Mouse (Mus musculus) frontal cortex, adult 2 months (tissue): ENCODE data around the gene Ddb1. TPM values are rescaled to one million over a fixed set of nuclear protein-coding genes. Genes with fewer than 3 reads are reported as not detected.

Experiments used
- DNase-seq, 2 experiments: peaks; one replicate each; pipeline ENCODE4 v3.0.0; 2022; ENCODE audit warnings: low spot score in 1 of 2; ENCODE audit errors: extremely low spot score in 1 of 2
- polyA plus RNA-seq: library from polyadenylated mRNA; depleted of rRNA; stranded (reverse); fragments of >200 nt; gene quantifications from 2 replicates; pipeline ENCODE4 v1.2.3, GENCODE M21; 2012; rRNA removed

The Ddb1 gene
- polyA plus RNA-seq, 1 experiment, result 138 TPM

DNA sequence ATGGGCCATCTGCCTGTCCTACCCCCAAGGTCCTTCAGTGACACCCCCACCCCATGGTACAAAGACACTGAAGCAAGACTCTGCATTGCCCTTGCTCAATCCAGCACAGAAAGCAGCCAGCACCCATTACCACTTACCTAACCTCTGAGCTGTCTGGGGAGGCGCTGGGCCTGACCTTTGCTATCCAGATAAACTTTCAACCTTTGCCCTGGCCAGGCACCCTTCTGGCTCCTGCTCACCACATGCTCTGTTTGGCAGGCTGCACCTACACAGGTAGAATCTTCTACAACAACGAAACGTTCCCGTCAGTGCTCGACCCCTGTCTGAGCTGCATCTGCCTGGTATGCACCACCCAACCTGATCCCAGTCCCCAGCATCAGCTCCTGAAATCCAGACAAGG is 52.6 kb downstream of the Ddb1 start:
- no peak for DNase-seq

DNA sequence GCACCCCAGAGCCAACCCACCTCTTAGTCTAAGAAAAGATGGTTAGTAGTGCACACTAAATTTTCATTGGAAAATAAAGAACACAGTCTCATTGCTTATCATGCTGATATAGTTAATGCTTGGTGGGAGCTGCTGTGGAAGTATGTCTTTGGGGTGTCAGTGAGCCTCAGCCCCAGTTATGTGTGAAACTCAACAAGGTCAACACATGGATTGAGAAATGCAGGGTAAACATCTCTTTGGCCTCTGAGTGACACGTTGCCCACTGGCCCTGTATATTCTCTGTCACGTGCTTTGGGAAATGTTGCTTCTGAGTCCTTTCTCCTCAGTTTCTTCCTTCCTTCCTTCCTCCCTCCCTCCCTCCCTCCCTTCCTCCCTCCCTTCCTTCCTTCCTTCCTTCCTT is 53.3 kb downstream of the Ddb1 start:
- DNase-seq, result no peak

DNA sequence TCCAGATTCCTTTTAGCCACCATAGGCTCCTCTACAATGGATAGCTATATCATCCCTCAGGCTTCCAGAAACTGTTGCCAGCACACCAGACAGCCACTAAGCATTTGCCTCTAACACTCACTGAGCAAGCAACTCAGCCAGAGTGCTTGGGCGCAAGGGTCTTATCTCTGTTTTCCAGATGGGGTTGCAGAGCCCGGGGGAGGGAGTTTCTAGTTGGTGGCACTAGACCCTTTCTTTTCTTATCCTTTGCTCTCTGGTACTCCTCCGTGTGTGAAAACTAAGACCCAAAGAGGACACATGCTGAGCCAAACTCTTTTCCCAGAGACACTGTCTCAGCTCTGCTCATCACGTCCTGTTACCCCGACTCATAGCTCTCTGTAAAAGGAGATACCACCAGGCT is 56.2 kb downstream of the Ddb1 start:
- no peak for DNase-seq

DNA sequence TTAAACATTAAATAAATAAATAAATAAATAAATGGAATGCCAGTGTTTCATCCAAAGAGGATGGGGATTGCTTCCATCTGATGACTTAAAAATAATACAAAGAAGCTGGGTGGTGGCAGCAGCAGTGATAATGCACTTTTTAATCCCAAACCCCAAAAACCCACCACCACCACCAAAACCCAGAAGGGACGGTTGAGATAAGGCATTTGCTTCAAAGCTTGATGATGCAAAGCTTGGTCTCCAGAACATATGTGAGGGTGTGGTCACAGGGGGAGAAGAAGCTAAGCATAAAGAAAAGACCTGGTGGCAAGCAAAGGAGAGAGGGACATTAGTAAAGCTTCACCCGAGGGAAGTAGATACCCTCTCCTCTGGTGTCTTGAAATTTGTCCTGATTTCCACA is 56.8 kb downstream of the Ddb1 start:
- DNase-seq, result no peak

DNA sequence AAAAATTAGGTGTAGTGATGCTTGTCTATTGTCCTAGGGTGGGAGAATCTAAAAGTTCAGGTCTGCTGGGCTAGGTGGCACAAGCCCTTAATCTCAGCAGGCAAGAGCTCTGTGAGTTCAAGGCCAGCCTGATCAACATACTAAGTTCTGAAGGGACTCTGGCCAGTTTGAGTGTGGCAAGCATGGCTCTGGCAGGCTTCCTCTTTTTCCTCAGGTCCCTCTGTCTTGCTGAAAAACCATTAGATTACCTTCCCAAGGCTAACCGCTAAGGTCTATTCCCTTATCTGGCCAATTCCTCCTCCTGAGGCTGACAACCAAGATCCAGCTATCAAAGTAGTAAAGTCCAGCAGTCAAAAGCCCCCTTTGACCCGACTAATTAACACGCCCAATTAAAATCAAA is 57.5 kb downstream of the Ddb1 start:
- DNase-seq, result no peak

DNA sequence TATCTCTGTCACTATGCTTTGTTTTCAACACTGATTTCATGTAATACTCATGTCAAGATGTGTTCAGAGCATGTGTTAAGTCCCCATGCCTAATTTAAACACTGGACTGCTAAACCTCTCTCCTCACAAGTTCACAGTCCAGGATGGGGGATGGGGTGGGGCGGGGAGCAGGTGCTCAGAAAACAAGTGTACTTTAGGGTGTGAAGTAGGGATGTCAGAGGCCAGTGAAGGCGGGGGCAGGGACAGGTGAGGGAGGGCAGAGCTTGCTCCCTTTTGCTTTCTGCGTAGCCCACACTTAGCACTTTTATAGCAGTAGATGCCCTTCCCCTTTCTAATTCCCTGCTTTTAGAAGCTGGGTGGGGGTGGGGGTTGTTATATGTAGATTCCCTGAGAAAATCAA is 60.0 kb downstream of the Ddb1 start:
- no peak for DNase-seq

DNA sequence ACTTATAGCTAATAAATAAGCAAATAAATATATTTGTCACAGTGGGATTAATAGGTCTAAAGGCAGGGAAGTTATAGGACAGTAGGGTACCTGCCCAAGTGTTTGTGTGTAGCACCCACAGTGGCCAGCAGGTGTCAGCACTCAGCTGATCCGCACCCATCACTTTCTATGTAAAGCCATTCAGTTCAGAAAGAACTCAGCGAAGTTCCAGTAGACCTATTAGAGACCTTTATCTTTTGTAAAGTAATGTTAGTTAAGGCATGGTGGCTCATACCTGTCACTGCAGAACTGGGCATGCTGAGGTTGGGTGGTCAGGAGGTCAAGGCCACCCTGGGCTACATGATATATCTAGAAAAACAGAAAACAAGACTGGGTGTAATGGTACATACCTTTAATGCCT is 60.4 kb downstream of the Ddb1 start:
- peak in 1 of 2 experiments; percentile 83 for DNase-seq

DNA sequence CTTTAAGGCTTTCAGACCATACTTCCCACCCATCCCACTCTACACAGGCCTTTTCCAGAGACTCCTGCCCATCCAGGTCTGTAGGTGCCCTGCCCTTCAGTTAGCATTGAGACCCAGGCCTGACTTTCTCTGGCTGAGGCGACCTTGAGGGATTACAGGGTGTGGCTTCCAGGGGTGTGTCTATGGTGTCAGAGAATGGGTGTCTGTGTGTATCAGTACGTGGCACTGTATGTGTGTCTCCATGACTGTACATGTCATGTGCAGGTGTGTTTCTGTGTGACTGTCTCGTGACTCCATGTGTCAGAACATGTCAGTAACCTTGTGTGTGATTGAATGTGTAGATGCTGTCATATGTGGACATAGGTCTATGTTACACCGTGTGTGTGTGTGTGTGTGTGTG is 66.2 kb downstream of the Ddb1 start:
- no peak for DNase-seq

DNA sequence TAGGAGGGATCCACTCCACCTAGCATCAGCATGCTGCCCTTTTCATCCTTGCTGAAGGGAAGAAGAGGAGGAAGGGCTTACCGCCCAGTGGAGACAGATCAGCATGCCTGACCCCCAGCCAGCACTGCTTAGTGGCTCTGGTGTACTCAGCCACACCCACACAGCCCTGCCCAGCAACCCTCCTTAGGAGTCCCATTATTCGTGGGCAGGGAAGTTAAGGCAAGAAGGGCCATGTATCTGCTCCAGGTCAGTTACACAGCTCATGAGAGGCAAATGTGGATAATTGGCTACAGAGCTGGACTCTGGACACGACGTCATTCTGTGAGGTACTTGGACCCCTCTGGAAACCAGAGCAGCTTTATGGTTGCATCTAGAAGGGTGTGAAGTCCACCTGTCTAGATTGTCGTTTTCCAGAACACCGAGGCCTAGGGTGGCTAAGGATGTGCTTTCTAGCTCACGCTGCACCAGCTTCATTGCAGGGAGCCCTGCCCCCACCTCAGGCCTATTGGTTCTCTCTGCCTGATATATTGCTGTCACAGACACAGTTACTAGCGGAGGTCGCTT is 66.8 kb downstream of the Ddb1 start:
- no peak for DNase-seq

DNA sequence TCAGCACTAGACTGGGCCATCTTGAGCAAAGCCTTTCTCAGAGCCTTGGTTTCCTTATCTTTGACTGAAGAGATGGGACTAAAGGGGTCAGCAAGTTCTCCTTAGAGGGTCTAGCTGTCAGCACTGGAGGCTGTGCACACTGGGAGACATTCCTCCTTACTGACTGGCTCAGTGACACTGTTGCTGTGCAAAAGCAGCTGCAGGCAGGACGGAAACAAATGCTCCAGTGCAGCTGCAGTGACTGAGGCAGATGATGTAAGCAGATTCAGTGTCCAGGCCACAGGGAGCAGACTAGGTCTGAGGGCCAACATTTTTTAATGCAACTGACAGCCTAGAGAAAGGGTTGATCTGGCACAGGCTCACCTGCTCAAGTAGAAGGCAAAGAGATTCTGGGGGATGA is 68.1 kb downstream of the Ddb1 start:
- no peak for DNase-seq

DNA sequence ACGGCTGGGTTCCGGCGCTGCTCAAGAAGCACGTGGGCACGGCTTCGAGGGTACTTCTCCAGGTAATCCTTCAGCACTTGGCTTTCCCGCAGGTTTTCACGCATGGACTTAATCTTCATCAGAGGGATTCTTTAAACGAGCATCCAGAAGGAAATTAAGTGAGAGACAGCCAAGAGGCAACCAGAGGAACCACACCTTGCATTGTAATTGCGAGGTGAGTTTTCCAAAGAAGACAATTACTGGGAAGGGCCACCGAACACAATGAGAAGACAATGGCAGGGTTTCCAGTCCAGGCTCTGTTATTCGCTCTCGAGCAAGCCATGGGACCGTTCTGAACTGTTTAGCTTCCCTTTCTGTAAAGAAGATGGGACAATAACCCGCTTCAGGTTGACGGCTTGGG is 71.5 kb downstream of the Ddb1 start:
- DNase-seq, result no peak

DNA sequence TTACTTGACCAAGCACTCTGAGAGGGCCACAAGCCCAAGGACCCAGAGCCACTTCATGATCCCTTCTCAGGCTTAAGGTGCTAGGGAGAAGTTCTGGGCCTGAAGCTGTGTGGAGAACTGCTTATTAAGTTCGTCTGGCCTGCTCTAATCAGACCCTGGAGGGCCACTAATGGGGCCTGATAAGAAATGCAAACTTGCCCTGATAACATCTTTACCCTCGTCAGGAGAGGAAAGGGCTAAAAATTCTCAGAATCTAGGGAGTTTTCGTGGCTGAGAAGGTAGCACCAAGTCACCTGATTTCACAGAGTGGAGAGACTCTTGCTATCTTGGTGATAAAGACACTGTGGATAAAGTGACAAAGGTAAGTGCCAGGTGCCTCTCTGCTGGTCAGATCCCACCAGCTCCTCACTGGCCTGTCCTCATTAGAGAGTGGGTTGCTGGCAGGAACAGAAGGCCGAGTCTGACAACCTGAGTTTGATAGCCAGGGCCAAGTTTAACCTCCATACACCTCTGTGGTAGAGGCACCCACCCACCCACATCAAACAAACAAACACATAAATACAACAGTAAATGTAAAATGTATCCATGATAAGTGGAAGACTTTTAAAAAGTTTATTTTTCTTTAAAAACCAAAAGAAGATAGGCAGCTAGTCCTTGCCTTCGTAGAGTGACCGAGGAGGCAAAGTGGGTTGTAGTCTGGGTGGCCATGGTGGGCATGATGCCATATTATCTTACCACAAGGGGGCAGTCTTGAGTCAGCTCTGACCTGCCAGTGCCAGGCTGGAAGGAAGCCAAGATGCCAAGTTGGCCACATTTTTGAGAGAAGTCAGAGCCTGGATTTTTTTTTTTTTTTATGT is 73.0 kb downstream of the Ddb1 start, which contains the start of gene Pga5:
Pga5 (minus strand) TSS at position 157 of the 857 bp plus-strand sequence.
- DNase-seq, result peak; percentile 63 to 93

DNA sequence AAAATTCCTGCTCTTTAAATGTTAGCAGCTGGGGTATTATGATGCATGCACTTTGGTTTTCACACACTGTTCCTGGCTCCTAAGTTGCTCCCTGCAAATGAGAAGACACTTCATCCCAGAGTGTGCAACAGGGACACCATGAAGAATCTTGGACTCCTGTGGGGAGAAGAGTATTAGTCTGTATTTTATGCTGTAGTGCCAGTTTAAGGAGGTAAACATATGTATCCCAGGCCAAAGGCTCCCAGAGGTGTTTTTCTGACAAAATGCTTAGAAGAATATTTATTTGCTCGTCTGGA is 73.6 kb downstream of the Ddb1 start:
- DNase-seq, result no peak

Other genes with a start within 250 kb of the Ddb1 start
- 187 and 212 TPM in 2 replicates for gene Syt7, start 216.2 kb upstream of the Ddb1 start, polyA plus RNA-seq
- gene Lrrc10b, start 147.9 kb upstream of the Ddb1 start, polyA plus RNA-seq, result 4.7 and 7.8 TPM in 2 replicates
- gene Ppp1r32, start 122.4 kb upstream of the Ddb1 start, polyA plus RNA-seq, result 0.84 and 1.2 TPM in 2 replicates
- gene Cpsf7, start 80.1 kb upstream of the Ddb1 start, polyA plus RNA-seq, result 80.3 and 90.6 TPM in 2 replicates
- 57.7 and 61.9 TPM in 2 replicates for gene Sdhaf2, start 79.2 kb upstream of the Ddb1 start, polyA plus RNA-seq
- 21.4 and 22.2 TPM in 2 replicates for gene Tmem216, start 49.1 kb upstream of the Ddb1 start, polyA plus RNA-seq
- gene Cyb561a3, start 28.2 kb upstream of the Ddb1 start, polyA plus RNA-seq, result 13.9 and 14.1 TPM in 2 replicates
- gene Tmem138, start 28.0 kb upstream of the Ddb1 start, polyA plus RNA-seq, result 21.2 and 22.3 TPM in 2 replicates
- gene Tkfc, start 327 bp downstream of the Ddb1 start, polyA plus RNA-seq, result 14.4 and 15.0 TPM in 2 replicates
- gene Vwce, start 28.9 kb downstream of the Ddb1 start, polyA plus RNA-seq, result 0.99 and 1.4 TPM in 2 replicates
- 0.17 and 0.46 TPM in 2 replicates for gene Pga5, start 72.7 kb downstream of the Ddb1 start, polyA plus RNA-seq
- 22.6 and 25.1 TPM in 2 replicates for gene Vps37c, start 83.4 kb downstream of the Ddb1 start, polyA plus RNA-seq
- gene Cd5, start 133.7 kb downstream of the Ddb1 start, polyA plus RNA-seq, result 0.14 and 0.17 TPM in 2 replicates
- gene Cd6, start 224.7 kb downstream of the Ddb1 start, polyA plus RNA-seq, result 1.5 and 3.8 TPM in 2 replicates
- gene Slc15a3, start 234.4 kb downstream of the Ddb1 start, polyA plus RNA-seq, result 1.7 and 2.2 TPM in 2 replicates